Mouse (Mus musculus): ENCODE measurements around the gene Neu3. TPM values are rescaled to one million over a fixed set of nuclear protein-coding genes. Genes with fewer than 3 reads are reported as not detected.

Gene Neu3
- total and polyA plus RNA-seq, 3 experiments, result 3.1 to 3.5 TPM; not detected in 1

- no peak overlapping the region for H3K9ac ChIP-seq (ENCODE audit: control insufficient read depth, low read depth, low read length, poor library complexity, severe bottlenecking)
- no peaks in the 10 kb centered on the region for H3K9me3 ChIP-seq (replicated peaks; ENCODE audit: insufficient read depth, low read length)
- H3K36me3 ChIP-seq (ENCODE audit: control insufficient read depth in 1 of 2, insufficient read depth in 2 of 2, low read length in 2 of 2), result no peaks in the 10 kb centered on the region
- no peaks in the 10 kb centered on the region for H3K79me2 ChIP-seq (ENCODE audit: control insufficient read depth, insufficient read depth, low read length, poor library complexity)
- H3K4me1 ChIP-seq (ENCODE audit: control insufficient read depth in 1 of 2, insufficient read depth in 2 of 2, low read length in 2 of 2), result peaks cover 0 to 9% of the 10 kb centered on the region in 2 experiments; a peak in 1 of 4 replicates
- TF ChIP-seq HCFC1 (IDR thresholded peaks at IDR 0.05; ENCODE audit: low read depth, low read length), result no peak
- TF ChIP-seq USF1 (IDR thresholded peaks at IDR 0.05; ENCODE audit: low read depth, low read length), result no peak
- TF ChIP-seq KAT2A (conservative IDR thresholded peaks at IDR 0.05; ENCODE audit: low read depth, low read length), result no peak
- no peak for TF ChIP-seq MAZ (IDR thresholded peaks at IDR 0.05; ENCODE audit: low read depth, low read length)
- no peak for TF ChIP-seq MAFK (IDR thresholded peaks at IDR 0.05; ENCODE audit: borderline replicate concordance, low read depth, low read length)
- no peak for TF ChIP-seq USF2 (IDR thresholded peaks at IDR 0.05; ENCODE audit: borderline replicate concordance in 1 of 2, insufficient read depth in 1 of 2, low read depth in 1 of 2, low read length in 2 of 2)
- TF ChIP-seq POLR2A (IDR thresholded peaks at IDR 0.05; ENCODE audit: control insufficient read depth in 1 of 2, insufficient read depth in 1 of 2, low read depth in 1 of 2, low read length in 2 of 2, poor library complexity in 1 of 2), result no peak
- no peak for TF ChIP-seq SMC3 (IDR thresholded peaks at IDR 0.05; ENCODE audit: low read depth, low read length)
- TF ChIP-seq BHLHE40 (IDR thresholded peaks at IDR 0.05; ENCODE audit: borderline replicate concordance, low read depth, low read length), result no peak
- TF ChIP-seq TCF12 (IDR thresholded peaks at IDR 0.05; ENCODE audit: low read depth, low read length), result no peak
- no peak for TF ChIP-seq E2F4 (IDR thresholded peaks at IDR 0.05; ENCODE audit: borderline replicate concordance, low read depth, low read length)
- no peak for TF ChIP-seq GABPA (IDR thresholded peaks at IDR 0.05; ENCODE audit: low read depth, low read length)
- TF ChIP-seq UBTF (IDR thresholded peaks at IDR 0.05; ENCODE audit: borderline replicate concordance, insufficient read depth, low read depth, low read length), result no peak
- TF ChIP-seq CHD2 (IDR thresholded peaks at IDR 0.05; ENCODE audit: low read length), result no peak
- no peak for TF ChIP-seq ZC3H11A (IDR thresholded peaks at IDR 0.05; ENCODE audit: low read depth, low read length)
- no peak for TF ChIP-seq EP300 (IDR thresholded peaks at IDR 0.05; ENCODE audit: low read depth in 1 of 2, low read length in 2 of 2)
- peak; percentile 31 for DNase-seq (ENCODE audit: low read depth, low spot score)
- H3K27me3 ChIP-seq (ENCODE audit: control insufficient read depth in 1 of 2, insufficient read depth in 2 of 2, low read length in 2 of 2), result peaks cover 2 to 9% of the 10 kb centered on the region in 2 experiments; a peak in 3 of 4 replicates
- H3K27ac ChIP-seq (ENCODE audit: control insufficient read depth, low read depth, low read length), result no peak overlapping the region
- H3K4me3 ChIP-seq (ENCODE audit: control insufficient read depth in 1 of 2, insufficient read depth in 1 of 2, low read depth in 2 of 2, low read length in 2 of 2), result no peak overlapping the region
These were observed 32.8 kb downstream of the Neu3 start for GRCm38 (mm10) chr7:99795192-99795981.

DNA sequence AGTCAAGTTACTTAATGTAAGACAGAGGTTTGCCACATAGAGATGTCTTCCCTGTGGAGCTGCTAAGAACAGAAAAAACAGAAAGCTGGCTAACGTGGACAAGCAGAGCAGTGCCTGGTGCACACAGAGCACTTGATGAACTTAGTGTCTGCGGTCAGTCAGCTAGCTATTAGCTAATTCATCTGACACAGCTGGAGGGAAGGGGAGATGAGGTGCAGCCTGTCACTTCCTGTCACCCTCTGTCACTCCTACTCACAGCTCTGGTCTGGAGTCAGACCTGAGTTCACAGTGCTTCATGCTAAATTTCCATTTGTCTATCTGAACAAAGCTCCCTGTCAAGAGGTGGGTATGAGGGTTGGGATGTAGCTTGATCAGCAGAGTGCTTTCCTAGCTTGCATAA is 34.1 kb downstream of the Neu3 start:
- Histone ChIP-seq H3K9ac (ENCODE audit: control insufficient read depth, low read depth, low read length, poor library complexity, severe bottlenecking) (no peak overlapping the region), H3K4me3 (ENCODE audit: control insufficient read depth in 1 of 2, insufficient read depth in 1 of 2, low read depth in 2 of 2, low read length in 2 of 2) (no peak overlapping the region), H3K9me3 (replicated peaks; ENCODE audit: insufficient read depth, low read length) (no peaks in the 10 kb centered on the region), H3K4me1 (ENCODE audit: control insufficient read depth in 1 of 2, insufficient read depth in 2 of 2, low read length in 2 of 2) (peaks cover 0 to 6% of the 10 kb centered on the region in 2 experiments; a peak in 1 of 4 replicates), H3K27me3 (ENCODE audit: control insufficient read depth in 1 of 2, insufficient read depth in 2 of 2, low read length in 2 of 2) (peaks cover 2 to 13% of the 10 kb centered on the region in 2 experiments), H3K36me3 (ENCODE audit: control insufficient read depth in 1 of 2, insufficient read depth in 2 of 2, low read length in 2 of 2) (no peaks in the 10 kb centered on the region), H3K79me2 (ENCODE audit: control insufficient read depth, insufficient read depth, low read length, poor library complexity) (no peaks in the 10 kb centered on the region), H3K27ac (ENCODE audit: control insufficient read depth, low read depth, low read length) (no peak overlapping the region)
- no peak for DNase-seq (ENCODE audit: low read depth, low spot score)
- TF ChIP-seq EP300 (IDR thresholded peaks at IDR 0.05; ENCODE audit: low read depth in 1 of 2, low read length in 2 of 2) (no peak), NELFE (IDR thresholded peaks at IDR 0.05; ENCODE audit: low read depth, low read length) (no peak), TBP (IDR thresholded peaks at IDR 0.05; ENCODE audit: low read depth, low read length) (no peak), SIN3A (IDR thresholded peaks at IDR 0.05; ENCODE audit: low read length) (no peak), ZMIZ1 (IDR thresholded peaks at IDR 0.05; ENCODE audit: low read depth, low read length) (no peak), RCOR1 (IDR thresholded peaks at IDR 0.05; ENCODE audit: low read depth, low read length) (no peak), NRF1 (IDR thresholded peaks at IDR 0.05; ENCODE audit: insufficient read depth, low read depth, low read length, poor library complexity, severe bottlenecking) (no peak), POLR2A (IDR thresholded peaks at IDR 0.05; ENCODE audit: control insufficient read depth in 1 of 2, insufficient read depth in 1 of 2, low read depth in 1 of 2, low read length in 2 of 2, poor library complexity in 1 of 2) (no peak), MEF2A (IDR thresholded peaks at IDR 0.05; ENCODE audit: extremely low read depth, insufficient replicate concordance, low read depth, low read length, poor library complexity, severe bottlenecking) (no peak), MAZ (IDR thresholded peaks at IDR 0.05; ENCODE audit: low read depth, low read length) (no peak), E2F4 (IDR thresholded peaks at IDR 0.05; ENCODE audit: borderline replicate concordance, low read depth, low read length) (no peak), ZKSCAN1 (IDR thresholded peaks at IDR 0.05; ENCODE audit: low read depth, low read length) (no peak), CTCF (IDR thresholded peaks at IDR 0.05 in 2 of 3, conservative IDR thresholded peaks at IDR 0.05 in 1 of 3; ENCODE audit: control insufficient read depth in 1 of 3, insufficient read depth in 1 of 3, low read depth in 2 of 3, low read length in 3 of 3, poor library complexity in 1 of 3, severe bottlenecking in 1 of 3) (no peak), RAD21 (IDR thresholded peaks at IDR 0.05; ENCODE audit: low read depth, low read length) (no peak), JUND (IDR thresholded peaks at IDR 0.05; ENCODE audit: low read depth, low read length) (no peak), TAL1 (IDR thresholded peaks at IDR 0.05; ENCODE audit: low read length) (no peak), ZC3H11A (IDR thresholded peaks at IDR 0.05; ENCODE audit: low read depth, low read length) (no peak), POLR2AphosphoS2 (IDR thresholded peaks at IDR 0.05; ENCODE audit: low read length) (no peak)
